ENCODE assay signal across 8 mouse cellular contexts in the genomic region with DNA sequence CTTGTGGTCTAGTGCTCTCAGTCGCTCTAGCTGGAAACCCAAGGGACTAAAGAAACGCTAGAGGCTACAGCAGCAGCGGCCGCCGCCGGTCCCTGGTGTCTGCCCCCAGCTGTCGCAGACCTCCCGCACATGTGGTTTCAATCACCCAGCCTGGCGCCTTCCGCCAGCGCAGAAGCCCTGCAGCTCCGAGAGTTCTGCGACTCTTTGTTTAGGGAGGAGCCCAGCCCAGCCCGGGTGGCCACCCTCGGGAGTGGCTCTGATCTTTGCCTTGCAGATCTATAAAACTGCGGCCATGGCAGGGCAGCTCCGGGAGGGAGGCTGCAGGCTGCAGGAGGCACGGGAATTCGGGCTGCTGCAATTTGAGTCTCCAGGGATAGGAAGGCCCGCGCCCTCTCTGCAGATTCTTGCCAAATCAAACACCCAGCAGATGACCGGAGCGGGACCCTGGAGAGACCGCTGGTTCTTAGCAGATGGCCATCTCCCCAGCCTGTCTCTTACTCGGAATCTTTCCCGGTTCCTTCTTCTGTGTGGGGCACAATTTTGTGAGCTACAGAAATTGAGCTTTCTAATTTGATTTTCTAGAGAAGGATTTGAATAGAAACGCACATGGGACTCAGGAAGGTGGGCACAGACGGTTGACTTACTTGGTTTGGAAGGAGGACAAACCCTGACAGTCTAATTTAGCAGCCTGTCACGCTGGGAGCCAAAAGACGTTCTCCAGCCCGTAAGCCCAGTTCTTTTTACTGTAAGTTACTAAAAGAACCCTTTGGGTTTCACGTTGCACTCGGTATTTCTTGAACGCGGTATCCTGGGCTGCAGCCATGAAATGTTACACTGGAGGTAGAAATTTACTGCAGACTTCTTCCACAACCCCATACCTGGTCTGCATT. TPM values are rescaled to one million over a fixed set of nuclear protein-coding genes. Genes with fewer than 3 reads are reported as not detected.
DNase-seq lines count a peak whose midpoint lies in the region; ATAC-seq and TF ChIP-seq lines count a peak whose summit lies in the region.

No protein-coding gene starts in this region.

- peak overlapping the region; percentile 33 for H3K4me3 ChIP-seq in limb, embryonic 14.5 days (replicated peaks; ENCODE audit: low read length)
- H3K4me3 ChIP-seq in midbrain, embryonic 12.5 days: peak overlapping the region; percentile 41

- intact Hi-C loops in gastrocnemius, postnatal 36 days (cut with DNase I): no loop called here

- peak overlapping the region; percentile 72 for H3K4me2 ChIP-seq in limb, embryonic 14.5 days (replicated peaks; ENCODE audit: low read depth, low read length, severe bottlenecking)
- H3K4me2 ChIP-seq in midbrain, embryonic 12.5 days (replicated peaks): peak overlapping the region; percentile 72

- peak; percentile 81 for ATAC-seq in limb, embryonic 14.5 days (ENCODE audit: low FRiP score, low read depth)
- ATAC-seq in midbrain, embryonic 12.5 days (ENCODE audit: low FRiP score, low read depth): peak; percentile 83

- H3K4me1 ChIP-seq in limb, embryonic 14.5 days (ENCODE audit: control insufficient read depth, insufficient read depth, low read length): peaks cover 23% of the 10 kb centered on the region
- H3K4me1 ChIP-seq in midbrain, embryonic 12.5 days: peaks cover 16% of the 10 kb centered on the region; the same call in 1 of the 2 replicates

- H3K9me3 ChIP-seq in limb, embryonic 14.5 days (ENCODE audit: control insufficient read depth, low read length): no peaks in the 10 kb centered on the region
- H3K9me3 ChIP-seq in midbrain, embryonic 12.5 days: no peaks in the 10 kb centered on the region

- TF ChIP-seq POLR2A in limb, embryonic 14.5 days (IDR thresholded peaks at IDR 0.05; ENCODE audit: borderline replicate concordance, extremely low read depth, insufficient read depth, insufficient read length): no peak

- peak; percentile 18 to 23 for DNase-seq in layer of hippocampus, postnatal 25 days (ENCODE audit: extremely low spot score in 1 of 2, low spot score in 1 of 2)
- DNase-seq in layer of hippocampus, adult 9-10 months (ENCODE audit: low spot score): no peak
- DNase-seq in cerebellum, postnatal 4 days (ENCODE audit: low spot score in 2 of 2): peak; percentile 24 to 56
- DNase-seq in gastrocnemius, postnatal 36 days: peak; percentile 60 to 67
- peak; percentile 74 for DNase-seq in hindlimb bud, embryonic 11.5 days (ENCODE audit: extremely low spot score, low read depth, low spot score)
- DNase-seq in limb, embryonic 14.5 days (ENCODE audit: low spot score): peak; percentile 81
- peak; percentile 15 to 18 for DNase-seq in spleen, postnatal 14 days (ENCODE audit: low spot score in 2 of 2)

- peaks cover 4% of the 10 kb centered on the region; the same call in 1 of the 2 replicates for H3K36me3 ChIP-seq in limb, embryonic 14.5 days (ENCODE audit: control insufficient read depth, insufficient read depth, low read length)
- no peaks in the 10 kb centered on the region for H3K36me3 ChIP-seq in midbrain, embryonic 12.5 days

- peak overlapping the region; percentile 95 for H3K27ac ChIP-seq in limb, embryonic 14.5 days (replicated peaks; ENCODE audit: low read depth, low read length)
- H3K27ac ChIP-seq in midbrain, embryonic 12.5 days (replicated peaks): peak overlapping the region; percentile 89

- H3K27me3 ChIP-seq in limb, embryonic 14.5 days (ENCODE audit: control insufficient read depth, insufficient read depth, low read length): no peaks in the 10 kb centered on the region
- no peaks in the 10 kb centered on the region for H3K27me3 ChIP-seq in midbrain, embryonic 12.5 days

- WGBS in limb, embryonic 14.5 days: 1% methylated on average over 35 of the region's 35 CpGs
- WGBS in midbrain, embryonic 12.5 days: under 1% methylated on average over 35 of the region's 35 CpGs

- H3K9ac ChIP-seq in limb, embryonic 14.5 days (ENCODE audit: low read depth, low read length, severe bottlenecking): peak overlapping the region; percentile 60
- H3K9ac ChIP-seq in midbrain, embryonic 12.5 days (replicated peaks): peak overlapping the region; percentile 58

RNA-seq across cellular contexts. Expression of a gene that starts 45.2 kb away (rescaled TPM):
- 10 to 100 TPM; 27.2 to 30.0 TPM for total RNA-seq in layer of hippocampus, postnatal 25 days (2021)
- total RNA-seq in gastrocnemius, postnatal 36 days (2021): 1 to 10 TPM; 3.1 to 6.1 TPM
- polyA plus RNA-seq in limb, embryonic 14.5 days (2012; rRNA removed): 44.7 and 51.8 TPM in 2 replicates
- 61.5 and 78.9 TPM in 2 replicates for polyA plus RNA-seq in limb, embryonic 14.5 days (2014; fragmentation: Nextera tagmentation; extraction: Ambion mirVana)
- polyA plus RNA-seq in midbrain, embryonic 12.5 days (2016; fragmentation: Nextera tagmentation; extraction: Ambion mirVana): 40.8 and 47.4 TPM in 2 replicates
